Mouse (Mus musculus) T-helper 1 cell (primary cell): ENCODE measurements around the gene Gpr4.

ENCODE experiments used
- in situ Hi-C: fragments of 300-600 bp; cut with MboI, MseI; formaldehyde crosslinking; loops from one replicate; pipeline ENCODE4 v1.15.1; 2025; ENCODE audit warnings: high pct_unique_total_duplicates

Gene Gpr4

GRCm38 (mm10) chr7:19227883-19228792 is 15.8 kb downstream of the Gpr4 start, which contains the start of gene Opa3:
Opa3 (plus strand) TSS chr7:19228334.
- in situ Hi-C loops: no loop called here

GRCm38 (mm10) chr7:19228793-19229148 is 16.4 kb downstream of the Gpr4 start:
- in situ Hi-C loops: no loop called here

DNA sequence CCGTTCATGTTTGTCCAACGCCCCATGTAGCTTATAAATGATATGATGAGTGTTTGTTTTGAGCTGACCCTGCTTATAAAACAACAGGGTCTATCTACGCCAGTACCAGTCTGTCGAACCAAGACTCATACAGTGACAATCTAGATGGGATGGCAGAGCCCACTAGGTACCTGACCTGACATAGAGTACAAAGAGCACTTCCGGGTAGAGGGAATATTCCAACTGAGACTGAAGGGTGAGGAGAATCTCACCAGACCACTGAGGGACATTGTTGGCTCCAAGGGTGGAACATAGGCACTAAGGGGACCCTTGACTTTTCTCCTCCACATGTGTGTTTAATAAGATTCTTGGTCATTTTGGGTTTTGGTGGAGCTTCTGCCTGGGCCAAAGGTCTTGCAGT is 17.1 kb downstream of the Gpr4 start:
- in situ Hi-C loops: no loop called here

DNA sequence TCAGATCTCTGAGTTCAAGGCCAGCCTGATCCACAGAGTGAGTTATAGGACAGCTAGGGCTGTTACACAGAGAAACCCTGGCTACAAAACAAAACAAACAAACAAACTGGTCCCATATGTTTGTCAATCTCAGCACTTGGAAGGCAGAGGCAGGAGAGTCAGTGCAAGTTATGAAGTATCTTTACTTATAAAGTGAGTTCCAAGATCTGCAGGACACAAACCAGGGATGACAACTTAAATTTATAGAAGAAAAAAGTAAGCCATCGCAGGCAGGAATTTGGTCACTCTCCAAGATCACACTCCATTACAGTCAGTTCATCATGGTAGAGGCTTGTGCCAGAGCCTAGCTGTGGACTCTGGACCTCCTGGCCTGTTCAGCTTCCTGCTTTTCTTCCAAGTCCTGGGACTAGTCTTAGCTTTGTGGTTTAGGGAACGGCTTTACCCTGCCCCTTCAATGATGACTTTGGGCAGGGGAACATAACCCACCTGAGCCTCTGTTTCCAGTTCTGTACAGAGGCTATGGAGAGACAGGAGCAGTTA is 17.8 kb downstream of the Gpr4 start:
- in situ Hi-C loops: loop anchor here (5.0 kb wide), 1 partner anchor 52 kb away; the partner anchor contains the start of genes Ppm1n and Rtn2

- in situ Hi-C loops: loop anchor here (5.0 kb wide), 1 partner anchor 51 kb away; the partner anchor contains the start of genes Ppm1n and Rtn2
These were observed 18.6 kb downstream of the Gpr4 start for GRCm38 (mm10) chr7:19230899-19231298.

GRCm38 (mm10) chr7:19231849-19232248 is 19.5 kb downstream of the Gpr4 start:
- in situ Hi-C loops: loop anchor here (5.0 kb wide), 1 partner anchor 50 kb away; the partner anchor contains the start of genes Ppm1n and Rtn2

GRCm38 (mm10) chr7:19234652-19235051 is 22.3 kb downstream of the Gpr4 start:
- in situ Hi-C loops: loop anchor here (5.0 kb wide), 1 partner anchor 48 kb away; the partner anchor contains the start of genes Ppm1n and Rtn2

DNA sequence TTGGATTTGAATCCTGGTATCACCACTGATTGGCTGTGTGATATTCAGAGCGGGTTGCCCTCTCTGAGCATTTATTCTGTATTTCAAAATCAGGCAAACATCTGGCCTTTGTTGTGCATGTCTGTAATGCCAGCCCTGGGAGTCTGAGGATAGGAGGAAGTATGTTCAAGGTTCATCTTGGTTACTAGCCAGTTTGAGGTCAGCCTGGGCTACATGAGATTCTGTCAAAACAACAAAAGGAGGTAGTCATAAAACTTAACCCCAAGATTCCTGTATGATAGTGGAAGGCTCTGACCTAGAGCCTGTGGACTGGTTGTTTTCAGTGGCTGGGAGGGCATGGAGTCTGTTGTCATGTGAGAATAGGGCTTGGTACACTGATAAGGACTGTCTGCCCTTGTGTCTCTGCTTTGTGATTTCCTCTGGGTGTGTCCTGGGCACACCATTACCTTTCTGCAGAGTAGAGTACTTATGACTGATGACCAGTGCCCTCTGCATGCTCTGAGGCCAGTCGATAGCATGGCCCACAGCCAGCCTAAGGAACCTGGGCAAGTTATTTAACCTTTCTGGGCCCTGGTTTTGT is 22.8 kb downstream of the Gpr4 start:
- in situ Hi-C loops: no loop called here

DNA sequence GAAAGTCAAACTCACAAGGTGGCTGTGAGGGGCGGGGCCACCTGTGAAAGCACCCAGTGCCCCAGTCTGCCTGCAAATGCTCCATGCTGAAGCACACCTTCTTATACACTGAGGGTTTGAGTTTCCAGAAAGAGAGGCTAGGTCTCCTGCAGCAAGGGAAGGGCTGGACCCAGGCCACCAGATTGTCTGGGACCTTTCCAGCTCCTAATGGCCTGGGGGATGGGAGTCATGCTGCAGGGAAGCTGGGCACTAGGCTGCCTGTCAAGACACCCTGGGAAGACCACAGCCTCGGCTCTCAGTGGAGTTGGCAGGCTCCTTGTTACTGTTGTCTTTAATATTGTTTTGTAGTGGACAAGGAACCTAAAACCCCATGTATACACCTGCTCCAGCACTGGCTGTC is 24.1 kb downstream of the Gpr4 start:
- in situ Hi-C loops: no loop called here

DNA sequence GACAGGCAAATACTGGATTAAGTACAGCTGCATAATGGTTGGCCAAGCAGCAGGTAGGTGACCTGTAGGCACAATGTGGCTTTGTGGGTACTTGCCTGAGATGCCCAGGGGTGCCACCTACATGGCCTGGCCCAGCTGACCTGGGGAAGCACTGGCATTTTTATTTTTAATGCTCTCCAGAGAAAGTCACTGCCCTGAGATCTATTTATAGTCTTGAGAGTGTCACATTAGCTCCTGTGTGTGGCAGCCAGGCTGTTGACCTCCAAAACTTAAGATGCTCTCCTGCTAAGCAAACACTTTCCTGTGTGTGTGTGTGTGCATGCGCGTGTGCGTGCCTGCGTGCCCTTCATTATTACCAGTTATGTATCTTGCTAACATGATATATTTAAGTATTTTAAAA is 26.0 kb downstream of the Gpr4 start:
- in situ Hi-C loops: no loop called here

- in situ Hi-C loops: no loop called here
These were observed 27.1 kb downstream of the Gpr4 start for GRCm38 (mm10) chr7:19239423-19239822.

DNA sequence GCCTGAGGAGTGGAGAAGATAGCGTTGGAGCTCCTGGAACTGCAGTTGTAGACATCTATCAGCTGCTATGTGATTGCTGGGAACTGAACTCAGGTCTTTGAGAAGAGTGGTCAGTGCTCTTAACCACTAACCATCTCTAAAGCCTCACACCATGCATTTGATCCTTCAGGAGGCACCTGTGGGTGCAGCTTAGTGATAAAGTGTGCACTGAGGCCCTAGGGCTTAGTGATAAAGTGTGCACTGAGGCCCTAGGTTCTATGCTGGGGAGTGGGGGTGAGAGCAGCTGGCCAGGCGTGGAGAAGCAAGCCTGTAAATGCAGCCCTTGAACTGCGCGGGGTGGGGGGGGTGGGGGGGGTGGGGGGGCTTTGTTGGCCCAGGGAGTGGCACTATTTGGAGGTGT is 27.6 kb downstream of the Gpr4 start:
- in situ Hi-C loops: no loop called here

GRCm38 (mm10) chr7:19240905-19241463 is 28.6 kb downstream of the Gpr4 start:
- in situ Hi-C loops: no loop called here

DNA sequence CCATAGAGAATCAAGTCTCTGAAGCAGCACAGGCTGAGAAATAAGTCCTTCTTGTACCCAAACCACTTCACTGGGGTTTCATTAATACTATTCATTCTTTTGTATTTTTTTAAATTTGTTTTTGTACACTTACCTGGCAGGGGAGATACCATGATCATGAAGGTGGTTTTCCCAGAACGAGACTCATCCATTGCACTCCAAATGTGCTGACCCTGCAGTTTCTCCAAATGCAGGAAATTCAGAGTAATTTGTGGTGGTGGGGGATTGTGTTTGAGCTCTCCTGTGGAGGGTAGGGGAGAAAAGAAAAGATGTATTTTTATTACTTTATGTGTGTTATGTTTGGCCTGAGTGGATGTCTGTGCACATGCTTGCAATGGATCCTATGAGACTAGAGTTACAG is 29.7 kb downstream of the Gpr4 start:
- in situ Hi-C loops: no loop called here

GRCm38 (mm10) chr7:19243858-19244257 is 31.5 kb downstream of the Gpr4 start:
- in situ Hi-C loops: no loop called here

DNA sequence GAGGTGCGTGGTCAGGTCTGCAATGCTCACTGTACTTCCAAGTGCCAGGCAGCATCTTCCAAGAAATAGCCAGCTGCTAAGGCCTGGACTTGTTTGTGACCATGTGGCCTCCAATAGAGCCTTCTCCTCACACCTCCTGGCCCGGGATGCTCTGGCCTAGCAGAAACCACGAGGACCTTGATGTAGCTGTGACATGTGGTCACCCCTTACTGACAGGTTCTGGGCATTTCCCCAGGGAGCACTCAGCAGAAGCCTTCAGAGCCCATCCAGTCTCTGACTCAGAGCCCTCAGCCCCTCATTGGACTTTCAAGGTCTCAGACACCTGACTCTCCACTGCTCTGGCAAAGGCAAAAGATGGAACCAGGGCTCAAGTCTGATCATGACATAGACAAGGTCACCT is 32.7 kb downstream of the Gpr4 start:
- in situ Hi-C loops: no loop called here

DNA sequence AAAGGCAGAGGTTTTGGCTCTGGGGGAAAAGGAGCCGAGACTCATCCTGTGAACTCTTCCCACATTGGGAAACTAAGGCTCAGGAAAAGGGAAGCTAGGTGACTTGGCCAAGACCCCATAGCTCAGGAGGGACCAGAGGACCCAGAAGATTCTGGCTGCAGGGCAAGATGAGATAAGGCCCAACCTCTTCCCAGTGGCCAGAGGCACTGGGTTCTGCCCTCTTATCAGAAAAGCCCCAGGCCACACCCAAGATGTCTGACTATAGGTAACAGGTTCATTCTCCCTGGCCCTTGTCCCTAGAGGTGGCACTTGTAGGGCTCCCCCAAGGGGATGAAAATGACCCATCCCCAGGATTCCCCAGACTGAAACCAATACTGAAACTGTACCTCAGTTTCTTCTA is 34.5 kb downstream of the Gpr4 start:
- in situ Hi-C loops: no loop called here

DNA sequence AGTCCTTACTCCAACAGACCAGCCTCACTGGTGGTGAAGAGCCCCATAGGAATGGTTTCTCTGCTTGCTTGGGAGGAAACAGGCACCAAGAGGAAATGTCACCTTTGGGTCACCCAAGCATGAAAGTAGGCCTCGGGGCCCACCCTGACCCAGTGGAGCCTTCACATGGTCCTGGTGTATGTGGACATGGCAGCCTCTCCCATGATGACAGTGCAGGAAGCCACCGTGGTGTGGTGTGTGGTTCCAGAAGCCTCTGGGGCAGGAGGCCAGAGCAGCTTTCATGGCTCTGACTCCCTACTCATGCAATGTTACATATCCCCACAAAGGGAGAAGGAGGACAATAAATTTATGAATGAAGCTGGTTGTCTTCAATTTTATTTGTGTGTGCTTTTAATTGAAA is 35.2 kb downstream of the Gpr4 start:
- in situ Hi-C loops: no loop called here

GRCm38 (mm10) chr7:19252078-19252477 is 39.7 kb downstream of the Gpr4 start:
- in situ Hi-C loops: no loop called here

DNA sequence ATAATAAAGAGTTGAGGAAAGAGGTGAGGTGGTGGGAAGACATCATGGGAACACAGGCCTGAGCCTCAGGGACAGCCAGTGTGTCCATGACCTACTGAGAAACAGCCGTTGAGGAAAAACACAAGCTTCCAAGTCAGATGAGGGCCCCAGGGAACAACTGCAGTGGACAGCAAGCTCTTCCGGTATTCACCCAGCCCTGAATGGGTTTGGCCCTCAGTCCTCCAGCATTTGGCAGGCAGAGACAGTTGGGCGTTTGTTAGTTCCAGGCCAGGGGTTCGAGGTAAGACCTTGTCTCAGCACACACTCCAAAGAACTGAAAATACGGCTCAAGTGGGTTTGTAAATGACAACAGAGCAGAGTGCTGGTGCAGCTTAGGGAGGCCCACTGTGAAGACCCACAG is 41.1 kb downstream of the Gpr4 start:
- in situ Hi-C loops: no loop called here

DNA sequence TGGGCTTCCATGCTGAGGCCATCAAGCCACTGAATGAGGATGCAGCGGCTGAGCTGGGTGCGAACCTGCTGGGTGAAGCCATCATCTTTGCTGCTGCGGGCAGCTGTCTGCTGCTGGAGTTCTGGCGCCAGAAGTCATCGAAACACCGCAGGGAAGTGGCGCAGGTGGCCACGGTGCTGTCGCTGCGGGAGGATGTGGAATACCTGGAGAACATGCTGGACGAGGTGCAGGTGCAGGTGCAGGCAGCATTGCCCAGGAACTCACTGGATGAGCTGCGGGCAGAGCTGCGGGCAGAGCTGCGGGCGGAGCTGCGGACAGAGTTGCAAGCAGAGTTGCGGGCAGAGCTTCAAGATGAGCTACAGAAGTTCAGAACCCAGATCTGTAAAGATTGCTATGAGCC is 43.1 kb downstream of the Gpr4 start:
- in situ Hi-C loops: no loop called here

GRCm38 (mm10) chr7:19256567-19256966 is 44.2 kb downstream of the Gpr4 start:
- in situ Hi-C loops: no loop called here
